Mouse (Mus musculus) cerebellum, adult 8-10 months (tissue): ENCODE measurements around the gene Enoph1.

Experiments used
- DNase-seq: peaks from one replicate; pipeline ENCODE4 v3.0.0; 2022

The Enoph1 gene

GRCm38 (mm10) chr5:100041272-100041671, 1.5 kb downstream of the Enoph1 start:
- DNase-seq = no peak

- no peak for DNase-seq
Observed at GRCm38 (mm10) chr5:100042467-100042866, 2.7 kb downstream of the Enoph1 start.

- peak; percentile 57 for DNase-seq
Observed at GRCm38 (mm10) chr5:100043361-100043760, 3.6 kb downstream of the Enoph1 start.

GRCm38 (mm10) chr5:100044030-100044429, 4.2 kb downstream of the Enoph1 start:
- DNase-seq = no peak

GRCm38 (mm10) chr5:100044621-100045020, 4.8 kb downstream of the Enoph1 start:
- DNase-seq = no peak

- DNase-seq = no peak
Observed at GRCm38 (mm10) chr5:100046096-100046495, 6.3 kb downstream of the Enoph1 start.

GRCm38 (mm10) chr5:100047143-100047640, 7.4 kb downstream of the Enoph1 start:
- DNase-seq = no peak

GRCm38 (mm10) chr5:100047871-100048270, 8.1 kb downstream of the Enoph1 start:
- DNase-seq = no peak

GRCm38 (mm10) chr5:100049904-100050303, 10.1 kb downstream of the Enoph1 start:
- no peak for DNase-seq

- DNase-seq = no peak
Observed at GRCm38 (mm10) chr5:100052728-100053127, 12.9 kb downstream of the Enoph1 start.

GRCm38 (mm10) chr5:100054807-100055547, 15.2 kb downstream of the Enoph1 start:
- DNase-seq = no peak

GRCm38 (mm10) chr5:100055866-100056369, 16.1 kb downstream of the Enoph1 start:
- no peak for DNase-seq

GRCm38 (mm10) chr5:100057461-100058209, 17.9 kb downstream of the Enoph1 start:
- DNase-seq = no peak

- no peak for DNase-seq
Observed at GRCm38 (mm10) chr5:100058729-100059128, 18.9 kb downstream of the Enoph1 start.

GRCm38 (mm10) chr5:100059326-100059725, 19.5 kb downstream of the Enoph1 start:
- no peak for DNase-seq

GRCm38 (mm10) chr5:100060876-100061275, 21.1 kb downstream of the Enoph1 start:
- DNase-seq = no peak

GRCm38 (mm10) chr5:100067579-100067978, 27.8 kb downstream of the Enoph1 start:
- DNase-seq = no peak

- no peak for DNase-seq
Observed at GRCm38 (mm10) chr5:100069526-100069925, 29.7 kb downstream of the Enoph1 start.

- DNase-seq = peak; percentile 85
Observed at GRCm38 (mm10) chr5:100070255-100070654, 30.5 kb downstream of the Enoph1 start.

- no peak for DNase-seq
Observed at GRCm38 (mm10) chr5:100071541-100071940, 31.8 kb downstream of the Enoph1 start.

- DNase-seq = no peak
Observed at GRCm38 (mm10) chr5:100072557-100072956, 32.8 kb downstream of the Enoph1 start.

GRCm38 (mm10) chr5:100074571-100074970, 34.8 kb downstream of the Enoph1 start:
- DNase-seq = peak; percentile 40

- DNase-seq = peak; percentile 25
Observed at GRCm38 (mm10) chr5:100079040-100079930, 39.5 kb downstream of the Enoph1 start.
